Mouse (Mus musculus): ENCODE data around the gene Tut7.
"Not testable (repeated sequence)": the region's sequence is repeated elsewhere in the genome, so short reads cannot be mapped to it uniquely, and the experiment has no call there.

Tut7 gene

GRCm38 (mm10) chr13:59822507-59823462, at the start of gene Tut7:
Tut7 (minus strand) TSS chr13:59823147.
- peak; percentile 91 for DNase-seq (ENCODE audit: low spot score in 2 of 2)

DNA sequence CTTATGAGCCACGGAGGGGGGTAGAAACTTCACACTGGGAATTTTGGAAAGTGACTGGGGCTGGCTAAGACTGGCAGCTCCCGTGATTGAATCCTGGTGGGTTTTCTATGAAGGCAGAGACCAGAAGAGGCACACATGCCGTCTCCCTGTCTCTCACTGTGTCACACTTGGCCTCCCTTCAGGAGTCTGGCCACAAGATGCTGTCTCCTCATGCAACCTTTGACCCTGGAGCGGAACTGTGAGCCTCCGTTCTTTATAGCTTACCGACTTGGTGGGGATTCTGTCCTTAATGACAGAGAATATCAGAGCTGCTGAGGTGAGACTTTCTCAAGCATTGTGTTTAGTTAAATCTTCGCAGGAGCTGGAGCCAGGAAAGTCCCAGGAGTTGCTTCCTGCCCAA, 49.5 kb upstream of the Tut7 start:
- no peak for DNase-seq (ENCODE audit: low spot score in 2 of 2)

- no peak for DNase-seq (ENCODE audit: low spot score in 2 of 2)
These were observed 47.1 kb upstream of the Tut7 start for GRCm38 (mm10) chr13:59870004-59870403.

DNA sequence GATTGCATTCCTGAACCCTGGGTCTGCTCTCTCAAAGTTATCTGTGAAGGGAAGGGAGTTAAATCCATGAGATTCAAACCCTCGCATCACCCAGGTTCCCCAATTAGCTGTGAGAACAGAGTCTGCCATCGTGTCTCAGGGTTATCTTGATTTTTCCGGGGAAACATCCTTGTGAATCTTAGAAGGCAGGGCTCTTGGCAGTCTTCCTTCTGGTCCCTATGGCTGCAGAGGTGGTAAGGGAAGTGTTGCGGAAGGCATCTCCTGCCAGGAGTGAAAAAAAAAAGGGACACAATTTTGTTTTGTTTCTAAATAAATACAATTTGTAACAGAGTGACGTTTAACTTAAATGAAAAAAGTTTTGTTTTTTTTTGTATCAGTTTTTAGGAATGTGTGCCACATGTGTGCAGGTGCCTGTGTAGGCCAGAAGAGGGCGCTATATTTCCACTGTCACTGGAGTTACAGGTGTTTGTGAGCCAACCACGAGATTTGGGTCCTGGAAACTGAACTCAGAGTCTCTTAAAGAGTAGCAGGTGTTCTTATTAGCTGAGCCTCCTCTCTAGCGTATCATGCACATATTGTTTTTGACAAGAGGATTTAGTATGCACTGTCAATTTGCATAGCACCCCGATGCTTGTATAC, 45.2 kb upstream of the Tut7 start:
- DNase-seq (ENCODE audit: low spot score in 2 of 2) = no peak

- DNase-seq (ENCODE audit: low spot score in 2 of 2) = no peak
These were observed 44.2 kb upstream of the Tut7 start for GRCm38 (mm10) chr13:59867103-59867502.

DNA sequence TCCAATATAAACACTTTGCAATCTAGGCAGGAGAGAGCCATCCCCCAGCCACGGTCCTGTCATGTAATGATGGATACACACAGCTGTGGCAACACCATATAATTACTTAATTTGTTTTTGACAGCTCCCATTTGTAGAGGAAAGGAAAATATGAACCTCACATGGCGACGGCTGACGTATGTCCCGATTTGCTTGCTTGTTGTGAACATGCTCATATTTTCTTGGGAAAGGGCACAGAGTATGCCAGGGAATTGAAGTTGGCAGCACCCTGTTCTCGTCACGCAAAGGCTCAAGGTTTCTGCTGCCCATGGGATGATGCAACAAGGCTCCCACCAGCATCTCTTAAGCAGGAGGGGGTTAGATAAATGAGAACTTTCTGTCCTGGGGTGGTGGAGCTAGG, 36.6 kb upstream of the Tut7 start:
- DNase-seq (ENCODE audit: low spot score in 2 of 2) = no peak

- peak in 1 of 2 experiments; percentile 37 for DNase-seq (ENCODE audit: low spot score in 2 of 2)
These were observed 33.5 kb upstream of the Tut7 start for GRCm38 (mm10) chr13:59856286-59857070.

- no peak for DNase-seq (ENCODE audit: low spot score in 2 of 2)
These were observed 30.5 kb upstream of the Tut7 start for GRCm38 (mm10) chr13:59853471-59853870.

DNA sequence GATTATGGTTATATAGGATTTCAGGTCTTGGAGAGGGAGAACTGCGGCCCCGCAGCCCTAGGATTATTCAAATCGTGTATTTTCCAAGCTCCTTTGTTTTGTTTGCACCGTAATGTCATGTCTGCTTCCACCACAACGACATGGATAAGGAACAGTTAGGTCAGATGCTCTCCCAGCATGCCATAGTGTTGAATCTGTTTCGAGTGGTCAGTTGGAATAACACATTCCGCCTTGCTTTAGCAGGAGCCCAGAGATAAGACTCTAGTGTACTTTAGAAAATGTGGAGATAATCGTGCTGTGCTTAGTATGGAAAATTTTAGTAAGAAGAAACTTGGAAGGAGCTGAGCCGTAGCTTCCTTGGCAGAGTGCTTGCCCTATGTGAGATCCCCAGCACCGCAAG, 27.4 kb upstream of the Tut7 start:
- no peak for DNase-seq (ENCODE audit: low spot score in 2 of 2)

- no peak for DNase-seq (ENCODE audit: low spot score in 2 of 2)
These were observed 21.7 kb upstream of the Tut7 start for GRCm38 (mm10) chr13:59844661-59845060.

DNA sequence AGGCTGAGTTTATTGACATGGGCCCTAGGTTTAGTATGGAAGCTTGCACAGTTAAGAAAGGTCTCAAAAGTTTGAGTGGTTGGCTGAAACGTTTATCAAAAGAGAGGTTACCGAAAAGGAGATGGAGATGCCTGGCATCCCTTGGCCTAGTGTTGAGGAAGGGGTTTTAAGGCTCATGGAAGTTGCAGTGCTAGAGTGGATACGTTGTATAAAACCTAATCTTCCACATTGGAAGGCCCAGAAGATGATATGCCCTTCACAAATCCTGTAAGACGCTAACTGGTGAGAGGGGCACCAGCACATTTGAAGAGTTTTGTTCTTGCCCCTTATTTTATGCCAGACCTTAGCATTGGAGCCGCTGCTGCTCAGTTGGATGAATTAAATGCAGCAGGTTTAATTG, 21.0 kb upstream of the Tut7 start:
- DNase-seq (ENCODE audit: low spot score in 2 of 2) = no peak

DNA sequence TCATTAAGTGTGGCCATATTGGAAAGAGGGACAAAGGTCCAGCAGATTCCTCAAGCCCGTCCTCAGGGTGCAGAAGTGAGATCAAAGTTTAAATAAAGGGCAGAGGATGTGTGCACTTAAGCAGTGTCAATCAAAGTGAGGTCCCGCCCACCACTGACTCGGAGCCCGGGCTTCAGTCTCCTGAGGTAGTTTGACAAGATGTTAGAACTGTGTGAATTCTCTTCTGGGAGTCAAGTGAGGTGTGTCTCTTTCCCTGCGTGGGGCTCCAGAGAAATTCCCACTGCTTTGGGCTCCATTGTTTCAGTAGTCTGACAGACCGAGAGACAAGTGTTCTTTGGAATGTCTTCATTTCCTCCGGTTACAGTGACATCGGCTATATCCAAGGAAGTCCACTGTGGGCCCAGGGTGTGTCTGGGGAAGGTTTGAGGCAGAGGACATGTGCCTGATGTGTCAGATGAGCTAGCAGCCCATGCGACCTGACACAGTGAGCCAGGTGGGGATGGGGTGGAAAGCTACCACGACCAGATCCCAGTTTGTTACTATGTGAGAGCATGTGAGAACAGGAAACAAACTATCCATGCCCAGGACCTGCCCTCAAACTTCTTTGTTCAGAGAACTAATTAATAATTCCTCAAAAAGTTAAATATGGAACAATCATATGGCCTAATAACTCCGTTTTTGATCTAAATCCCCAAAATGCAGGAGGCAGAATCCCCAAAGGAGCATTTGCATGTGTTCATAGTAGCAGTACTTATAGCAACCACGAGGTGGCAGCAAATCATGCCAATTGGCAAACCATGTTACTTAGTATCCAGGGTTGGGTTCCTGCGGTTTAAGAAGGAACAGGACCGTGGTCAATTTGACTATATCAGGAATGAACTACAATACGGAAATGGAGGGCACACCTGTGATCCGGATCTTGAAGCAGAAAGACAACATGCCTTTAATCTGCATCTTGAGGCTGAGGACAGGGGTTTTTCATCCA, 19.6 kb upstream of the Tut7 start:
- peak; percentile 46 to 75 for DNase-seq (ENCODE audit: low spot score in 2 of 2)

GRCm38 (mm10) chr13:59841761-59842160, 18.8 kb upstream of the Tut7 start:
- not testable (repeated sequence) for DNase-seq (ENCODE audit: low spot score in 2 of 2)

DNA sequence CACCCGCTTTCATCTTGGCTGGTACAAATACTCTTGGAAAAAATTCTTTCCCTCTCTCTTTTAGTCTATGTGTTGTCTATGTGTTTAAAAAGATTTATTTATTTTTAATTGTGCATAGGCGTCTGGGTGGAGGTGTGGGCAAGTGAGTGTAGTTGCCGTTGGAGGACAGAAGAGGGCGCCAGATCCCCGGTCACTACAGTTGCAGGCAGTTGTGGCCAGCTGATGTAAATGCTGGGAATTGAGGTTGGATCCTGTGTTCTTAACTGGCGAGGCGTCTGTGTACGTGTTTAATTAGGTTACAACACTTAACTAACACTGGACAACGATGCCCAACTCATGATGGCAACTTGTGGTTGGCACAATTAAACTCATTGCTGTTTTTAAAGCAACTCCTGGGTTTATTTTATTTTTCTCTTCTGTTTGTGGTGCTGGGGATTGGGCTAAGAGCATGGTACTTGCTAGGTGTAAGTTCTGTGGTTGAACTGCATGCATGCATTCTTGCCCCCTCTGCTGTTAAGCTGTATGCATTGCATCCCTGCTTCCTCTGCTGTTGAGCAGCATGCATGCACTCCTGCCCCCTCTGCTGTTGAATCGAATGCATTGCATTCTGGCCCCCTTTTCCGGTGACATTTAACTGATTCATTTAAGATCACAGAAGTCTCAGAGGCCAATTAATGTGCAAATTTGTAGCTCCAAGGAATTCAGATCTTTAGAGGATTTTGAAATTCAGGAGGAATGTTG, 17.7 kb upstream of the Tut7 start:
- DNase-seq (ENCODE audit: low spot score in 2 of 2) = peak; percentile 82 to 95

- DNase-seq (ENCODE audit: low spot score in 2 of 2) = no peak
These were observed 16.4 kb upstream of the Tut7 start for GRCm38 (mm10) chr13:59839356-59839755.

GRCm38 (mm10) chr13:59838464-59838863, 15.5 kb upstream of the Tut7 start:
- DNase-seq (ENCODE audit: low spot score in 2 of 2) = no peak

- no peak for DNase-seq (ENCODE audit: low spot score in 2 of 2)
These were observed 13.9 kb upstream of the Tut7 start for GRCm38 (mm10) chr13:59836811-59837210.

DNA sequence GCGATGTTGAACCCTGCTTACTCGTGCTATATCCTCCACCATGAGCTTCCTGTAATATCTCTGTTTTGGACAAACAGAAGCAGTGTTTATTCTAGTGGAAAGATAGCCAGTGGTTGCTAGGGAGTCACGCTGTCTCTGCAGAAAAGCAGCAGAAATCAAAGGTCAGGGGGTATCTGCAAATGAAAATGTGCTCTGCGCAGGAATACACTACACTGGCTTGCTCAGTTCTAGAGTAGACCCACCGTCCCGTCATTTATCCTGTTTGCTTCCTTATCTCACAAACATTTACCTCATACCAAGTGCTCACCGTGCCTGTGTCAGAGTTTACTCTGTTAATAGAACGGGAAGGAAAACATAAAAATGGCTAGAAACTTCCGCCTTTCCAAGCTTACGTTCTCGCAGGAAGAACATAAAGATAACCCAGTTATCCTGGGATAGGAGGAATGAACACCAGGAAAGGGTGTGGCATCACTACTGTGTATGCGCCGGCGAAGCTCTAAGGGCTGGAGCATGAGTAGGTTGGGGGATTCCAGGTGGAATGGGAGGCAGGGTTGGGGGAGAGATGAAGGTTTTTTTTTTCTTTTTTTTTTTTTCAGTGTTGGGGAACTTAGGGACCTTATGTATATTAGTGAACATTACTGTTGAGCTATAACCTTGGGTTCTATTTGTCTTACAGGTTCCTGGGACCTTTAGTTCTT, 13.3 kb upstream of the Tut7 start:
- no peak for DNase-seq (ENCODE audit: low spot score in 2 of 2)

DNA sequence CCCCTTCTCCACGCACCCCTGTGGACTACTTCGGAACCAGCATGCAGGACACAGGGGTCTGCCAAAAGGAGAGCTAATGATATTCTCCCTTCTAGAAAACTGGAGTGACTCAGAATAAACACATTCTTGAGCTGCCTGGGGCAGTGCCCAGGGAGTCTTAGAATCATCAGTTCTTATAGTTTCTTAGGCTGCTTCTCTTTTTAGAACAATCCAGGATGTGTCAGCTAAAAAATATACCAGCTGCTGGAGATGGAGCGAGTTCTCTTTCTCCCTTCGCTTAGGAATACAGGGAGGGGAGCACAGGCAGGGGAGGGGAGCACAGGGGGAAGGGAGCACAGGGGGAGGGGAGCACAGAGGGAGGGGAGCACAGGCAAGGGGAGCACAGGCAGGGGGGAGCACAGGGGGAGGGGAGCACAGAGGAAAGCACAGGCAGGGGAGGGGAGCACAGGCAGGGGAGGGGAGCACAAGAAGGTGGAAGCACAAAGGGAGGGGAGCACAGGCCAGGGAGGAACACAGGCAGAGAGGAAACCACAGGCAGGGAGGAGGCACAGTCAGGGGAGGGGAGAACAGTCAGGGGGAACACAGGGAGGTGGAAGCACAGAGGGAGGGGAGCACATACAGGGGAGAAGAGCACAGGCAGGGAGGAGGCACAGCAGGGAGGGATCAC, 12.0 kb upstream of the Tut7 start:
- no peak for DNase-seq (ENCODE audit: low spot score in 2 of 2)

Data from thymus, postnatal 10 days (tissue).